21 mouse cellular contexts compared by ENCODE assay signal in genomic region chr4:111420955-111421354, GRCm38 (mm10).
"Had no signal": no experiment of that assay in that cellular context is flagged by ENCODE, and none has a peak within 500 bp of the region (broad histone marks: within the 10 kb centered on the region; RNA-seq: fewer than 3 reads in every experiment).

No protein-coding gene starts in this region.

- ATAC-seq: liver, embryonic 12.5 days had no signal

- H3K27me3 ChIP-seq: kidney, embryonic 15.5 days; limb, embryonic 12.5 days; limb, embryonic 15.5 days; lung, embryonic 15.5 days; neural tube, embryonic 13.5 days; stomach, embryonic 15.5 days had no signal

- H3K9me3 ChIP-seq: kidney, embryonic 15.5 days; limb, embryonic 12.5 days; limb, embryonic 15.5 days; liver, embryonic 12.5 days; liver, embryonic 15.5 days; lung, embryonic 15.5 days; megakaryocyte, embryonic 14.5 days; midbrain, embryonic 10.5 days; neural tube, embryonic 13.5 days; stomach, embryonic 15.5 days had no signal

- H3K27ac ChIP-seq: kidney, embryonic 15.5 days; limb, embryonic 12.5 days; limb, embryonic 15.5 days; liver, embryonic 12.5 days; liver, embryonic 15.5 days; lung, embryonic 15.5 days; midbrain, embryonic 10.5 days; neural tube, embryonic 13.5 days; stomach, embryonic 15.5 days had no signal

- H3K9ac ChIP-seq: kidney, embryonic 15.5 days; limb, embryonic 12.5 days; limb, embryonic 15.5 days; liver, embryonic 12.5 days; liver, embryonic 15.5 days; lung, embryonic 15.5 days; neural tube, embryonic 13.5 days; stomach, embryonic 15.5 days had no signal

- H3K4me2 ChIP-seq: kidney, embryonic 15.5 days; limb, embryonic 12.5 days; limb, embryonic 15.5 days; liver, embryonic 12.5 days; liver, embryonic 15.5 days; lung, embryonic 15.5 days; neural tube, embryonic 13.5 days; stomach, embryonic 15.5 days had no signal

- H3K4me1 ChIP-seq: liver, embryonic 12.5 days; liver, embryonic 15.5 days; megakaryocyte, embryonic 14.5 days had no signal

- H3K36me3 ChIP-seq: liver, embryonic 12.5 days; liver, embryonic 15.5 days; lung, embryonic 15.5 days had no signal

- H3K4me3 ChIP-seq: kidney, embryonic 15.5 days; limb, embryonic 12.5 days; limb, embryonic 15.5 days; liver, embryonic 12.5 days; liver, embryonic 15.5 days; lung, embryonic 15.5 days; megakaryocyte, embryonic 14.5 days; midbrain, embryonic 10.5 days; neural tube, embryonic 13.5 days; stomach, embryonic 15.5 days had no signal

- DNase-seq: kidney, postnatal 10 days; kidney, postnatal 4 days; left cerebral cortex, postnatal 4 days; lung, adult 18-20 months; lung, postnatal 10 days; lung, postnatal 36 days; midbrain, embryonic 14.5 days; right cerebral cortex, adult 18-20 months; right cerebral cortex, postnatal 14 days; spleen, adult 18-20 months; thymus, postnatal 25 days had no signal
